Mouse (Mus musculus) limb, embryonic 12.5 days (tissue): Measurements from ENCODE around the gene Sema6c. TPM values are rescaled to one million over a fixed set of nuclear protein-coding genes. Genes with fewer than 3 reads are reported as not detected.
A peak's percentile ranks its signal among the peaks of the same experiment; 100 is the strongest.
"Not testable (repeated sequence)": the region's sequence is repeated elsewhere in the genome, so short reads cannot be mapped to it uniquely, and the experiment has no call there.

Source experiments
- ATAC-seq: fragments of 200-750 bp; cut with Nextera tagmentation; 2 replicates; pipeline ENCODE4 v1.8.0; 2017; ENCODE audit warnings: low read depth, moderate TSS enrichment; ENCODE audit not compliant: insufficient number of reproducible peaks, insufficient read depth, low FRiP score, low TSS enrichment
- H3K27ac ChIP-seq: fragments of 300-500 bp; sonication (generic); 2 replicates; pipeline ENCODE4 v1.5.1; 2016; ENCODE audit warnings: mild to moderate bottlenecking, moderate library complexity
- H3K27me3 ChIP-seq: fragments of 300-500 bp; sonication (generic); 2 replicates; pipeline ENCODE4 v1.6.1; 2016; ENCODE audit warnings: mild to moderate bottlenecking, moderate library complexity
- H3K36me3 ChIP-seq: fragments of 300-500 bp; sonication (generic); 2 replicates; pipeline ENCODE4 v1.6.1; 2016; ENCODE audit warnings: mild to moderate bottlenecking, moderate library complexity
- H3K4me1 ChIP-seq: fragments of 300-500 bp; sonication (generic); replicated peaks from 2 replicates; pipeline ENCODE4 v1.6.1; 2016
- H3K4me2 ChIP-seq: fragments of 300-500 bp; sonication (generic); 2 replicates; pipeline ENCODE4 v1.6.1; 2016; ENCODE audit warnings: mild to moderate bottlenecking, moderate library complexity
- H3K4me3 ChIP-seq: fragments of 300-500 bp; sonication (generic); replicated peaks from 2 replicates; pipeline ENCODE4 v1.5.1; 2016; ENCODE audit warnings: mild to moderate bottlenecking
- H3K9ac ChIP-seq: fragments of 300-500 bp; sonication (generic); replicated peaks from 2 replicates; pipeline ENCODE4 v1.6.1; 2016; ENCODE audit warnings: mild to moderate bottlenecking, moderate library complexity
- H3K9me3 ChIP-seq: fragments of 300-500 bp; sonication (generic); 2 replicates; pipeline ENCODE4 v1.6.1; 2016; ENCODE audit warnings: mild to moderate bottlenecking, moderate library complexity
- WGBS: fragments of 180-500 bp; shearing (Covaris S2); methylation state at CpG from one replicate; pipeline ENCODE4 v1.1.7; 2016; 5-methylcytosine and 5-hydroxymethylcytosine counted together
- polyA plus RNA-seq: library from polyadenylated mRNA; unstranded; fragments of >200 nt; fragmentation: Nextera tagmentation; extraction: Ambion mirVana; gene quantifications from 2 replicates; pipeline ENCODE4 v1.2.1, GENCODE M21; 2016

The Sema6c gene
- polyA plus RNA-seq, 1 experiment from 2014 or later: 23.7 TPM

DNA sequence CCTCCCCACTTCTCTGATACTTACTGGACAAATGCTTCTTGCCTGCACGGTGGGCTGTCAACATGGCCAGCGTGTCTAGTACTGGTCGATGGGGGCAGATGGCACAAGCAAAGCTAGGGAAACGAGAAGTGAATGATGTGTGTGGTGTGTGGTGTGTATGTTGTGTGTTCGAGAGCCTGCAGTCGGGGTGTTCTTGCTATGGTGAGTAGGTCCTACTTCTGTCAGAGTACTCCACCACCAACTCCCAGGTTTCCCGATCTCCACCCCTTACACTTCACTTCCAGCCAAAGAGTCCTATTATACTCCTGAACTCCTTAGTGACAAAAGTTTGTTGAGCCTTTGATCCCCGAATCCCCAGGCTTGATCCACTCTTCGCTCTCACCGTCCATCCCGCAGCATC is 27.1 kb upstream of the Sema6c start:
- no peaks in the 10 kb centered on the region for H3K27me3 ChIP-seq
- H3K9ac ChIP-seq: peak overlapping the region; percentile 75
- ATAC-seq: no peak
- H3K4me2 ChIP-seq: peak overlapping the region; percentile 86
- H3K36me3 ChIP-seq: peaks cover 38% of the 10 kb centered on the region
- H3K27ac ChIP-seq: peak overlapping the region; percentile 78
- peaks cover 23% of the 10 kb centered on the region for H3K4me1 ChIP-seq
- H3K4me3 ChIP-seq: peak overlapping the region; percentile 65
- 0 out of 2 replicates have a peak, but pooled peaks cover 4% of the 10 kb centered on the region for H3K9me3 ChIP-seq
- 62% methylated on average over 11 of the region's 11 CpGs for WGBS

DNA sequence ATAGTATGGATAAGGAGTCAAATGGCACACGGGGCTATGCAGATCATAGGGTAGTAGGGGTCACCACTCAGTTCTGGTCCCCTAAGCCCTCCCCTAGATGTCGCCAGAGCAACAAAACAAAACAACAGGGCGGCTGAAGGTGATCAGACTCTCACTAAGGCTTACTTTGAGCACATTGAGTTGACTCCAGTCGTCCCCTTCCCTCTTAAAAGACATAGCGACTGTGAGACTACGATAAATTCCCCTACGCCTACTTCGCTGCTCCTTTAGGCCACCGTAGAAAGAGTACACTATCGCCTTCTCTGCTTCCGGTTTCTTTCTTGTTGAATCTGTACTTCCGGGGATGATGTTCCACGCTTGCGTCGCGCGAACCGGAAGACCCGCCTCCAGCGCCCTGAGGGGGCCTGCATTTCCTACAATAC is 26.6 kb upstream of the Sema6c start, which contains the start of the genes Scnm1 and Lysmd1:
Gene Scnm1, minus strand, starts transcription at position 332 of the 422 bp plus-strand sequence.
Gene Lysmd1, plus strand, starts transcription at position 409 of the 422 bp plus-strand sequence.
- peak within 1 kb of the TSS; percentile 65 for H3K4me3 ChIP-seq
- under 1% methylated on average over 20 of the region's 20 CpGs for WGBS
- H3K4me1 ChIP-seq: peaks cover 23% of the 10 kb centered on the region
- peak within 1 kb of the TSS; percentile 86 for H3K4me2 ChIP-seq
- peak within 1 kb of the TSS; percentile 75 for H3K9ac ChIP-seq
- peaks cover 34% of the 10 kb centered on the region for H3K36me3 ChIP-seq
- peak; percentile 86 for ATAC-seq
- peak within 1 kb of the TSS; percentile 78 for H3K27ac ChIP-seq
- H3K9me3 ChIP-seq: 0 out of 2 replicates have a peak, but pooled peaks cover 4% of the 10 kb centered on the region
- H3K27me3 ChIP-seq: no peaks in the 10 kb centered on the region

DNA sequence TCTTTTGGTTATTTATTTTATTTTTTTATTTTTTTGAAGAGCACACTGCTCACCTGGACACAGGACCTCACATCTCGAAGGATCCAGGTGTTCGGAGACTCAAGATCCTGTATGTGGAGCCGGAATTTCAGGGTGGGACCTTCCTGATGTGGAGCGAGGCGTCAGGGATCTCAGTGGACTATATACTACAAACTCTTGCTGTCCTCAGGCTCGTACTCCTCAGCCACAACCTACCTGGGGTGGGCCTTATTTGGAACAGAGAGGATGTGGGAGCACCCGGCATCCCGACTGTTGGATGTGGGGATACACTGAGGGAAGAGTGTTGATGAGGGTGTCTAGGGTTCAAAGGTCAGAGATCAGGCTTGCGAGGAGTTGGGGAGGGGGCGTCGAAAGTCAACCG is 26.1 kb upstream of the Sema6c start:
- H3K9ac ChIP-seq, H3K27ac ChIP-seq, H3K9me3 ChIP-seq, H3K4me2 ChIP-seq, H3K27me3 ChIP-seq: not testable (repeated sequence)
- Histone ChIP-seq H3K36me3 (peaks cover 29% of the 10 kb centered on the region), H3K4me1 (peaks cover 22% of the 10 kb centered on the region), H3K4me3 (peak overlapping the region; percentile 65)
- no CpG with 5 or more reads among the region's 12 CpGs for WGBS
- ATAC-seq: peak; percentile 48

DNA sequence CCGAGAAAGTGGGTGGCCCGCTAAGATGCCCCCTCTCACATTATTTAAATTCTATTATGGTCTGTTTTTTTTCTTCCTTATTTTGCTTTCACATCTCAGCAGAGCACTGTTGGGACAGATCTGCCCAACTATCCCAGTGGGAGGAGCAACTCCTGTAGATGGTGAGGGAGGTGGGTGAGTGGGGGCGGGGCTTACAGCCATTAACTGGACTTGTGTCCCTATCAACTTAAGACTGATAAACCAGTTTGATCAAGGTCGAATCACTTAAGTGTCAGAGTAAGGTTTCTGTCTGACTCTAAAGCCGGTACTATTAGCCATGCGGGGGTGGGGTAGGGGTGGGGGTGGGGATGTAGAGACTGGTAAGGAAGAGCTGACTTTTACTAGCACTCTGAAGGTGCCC is 25.2 kb upstream of the Sema6c start:
- H3K36me3 ChIP-seq: peaks cover 30% of the 10 kb centered on the region
- H3K4me3 ChIP-seq: peak overlapping the region; percentile 35
- H3K4me2 ChIP-seq: peak overlapping the region; percentile 59
- no peaks in the 10 kb centered on the region for H3K27me3 ChIP-seq
- WGBS: 28% methylated on average over 6 of the region's 6 CpGs
- H3K9me3 ChIP-seq: 0 out of 2 replicates have a peak, but pooled peaks cover 4% of the 10 kb centered on the region
- 0 out of 2 replicates have a peak overlapping the region, but pooled peaks have one; percentile 40 for H3K9ac ChIP-seq
- ATAC-seq: no peak
- H3K4me1 ChIP-seq: peaks cover 16% of the 10 kb centered on the region
- no peak overlapping the region for H3K27ac ChIP-seq

DNA sequence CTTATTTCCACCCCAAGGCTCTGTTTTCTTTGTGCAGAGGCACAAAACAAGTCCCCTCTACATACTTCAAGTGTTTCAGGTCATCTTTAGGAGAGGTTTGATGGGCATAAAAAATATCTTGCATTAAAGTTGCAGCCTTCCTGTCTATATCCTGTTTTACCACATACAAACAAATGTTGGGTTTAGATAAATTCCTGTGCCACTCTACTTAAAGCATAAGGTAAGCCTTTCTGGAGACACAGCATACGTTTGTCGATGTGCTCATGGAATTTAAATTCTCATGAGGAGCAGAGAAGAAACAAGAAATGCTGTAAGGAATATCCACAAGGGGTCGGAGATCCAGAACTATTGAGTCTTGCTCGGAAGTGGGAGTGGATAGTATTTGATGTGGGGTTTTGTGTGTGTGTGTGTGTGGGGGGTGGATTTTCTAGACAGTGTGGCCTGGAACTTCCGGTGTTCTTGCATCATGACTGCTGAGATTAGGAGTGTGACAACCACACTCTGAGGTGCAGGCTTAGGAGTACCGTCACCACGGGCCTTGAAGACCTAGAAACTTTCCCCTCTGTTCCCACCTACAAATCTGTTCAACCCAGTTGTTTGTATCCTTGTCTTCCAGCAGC is 24.7 kb upstream of the Sema6c start:
- Histone ChIP-seq H3K36me3 (peaks cover 31% of the 10 kb centered on the region), H3K4me3 (peak overlapping the region; percentile 35; the same call in 1 of the 2 replicates), H3K9me3 (0 out of 2 replicates have a peak, but pooled peaks cover 4% of the 10 kb centered on the region), H3K4me1 (peaks cover 16% of the 10 kb centered on the region), H3K27me3 (no peaks in the 10 kb centered on the region), H3K27ac (no peak overlapping the region), H3K9ac (no peak overlapping the region), H3K4me2 (peak overlapping the region; percentile 59)
- ATAC-seq: no peak
- WGBS: 86% methylated on average over 7 of the region's 7 CpGs

DNA sequence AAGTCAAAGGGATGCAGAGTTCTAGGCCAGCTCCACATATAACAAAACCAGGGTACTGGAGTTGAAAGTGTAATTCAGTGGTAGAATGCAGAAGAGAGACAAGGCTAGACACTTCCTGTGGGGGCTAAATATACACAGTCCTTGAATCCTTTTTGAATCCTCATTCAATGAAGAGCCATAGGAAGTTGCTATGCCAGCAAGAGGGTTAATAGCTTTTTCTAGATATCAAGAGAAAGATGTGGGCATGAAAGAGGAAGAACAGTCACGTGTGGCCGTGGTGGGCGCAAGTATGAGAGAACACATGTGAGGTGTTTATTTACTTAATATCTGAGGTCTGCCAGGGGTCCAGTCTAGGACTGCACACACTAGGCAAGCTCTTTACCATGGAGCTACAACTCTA is 23.9 kb upstream of the Sema6c start:
- H3K9ac ChIP-seq: no peak overlapping the region
- peaks cover 16% of the 10 kb centered on the region for H3K4me1 ChIP-seq
- H3K36me3 ChIP-seq: peaks cover 34% of the 10 kb centered on the region
- H3K27ac ChIP-seq: no peak overlapping the region
- 0 out of 2 replicates have a peak, but pooled peaks cover 4% of the 10 kb centered on the region for H3K9me3 ChIP-seq
- ATAC-seq: no peak
- no peak overlapping the region for H3K4me3 ChIP-seq
- WGBS: 91% methylated on average over 3 of the region's 3 CpGs
- peak overlapping the region; percentile 59; the same call in 1 of the 2 replicates for H3K4me2 ChIP-seq
- H3K27me3 ChIP-seq: no peaks in the 10 kb centered on the region

DNA sequence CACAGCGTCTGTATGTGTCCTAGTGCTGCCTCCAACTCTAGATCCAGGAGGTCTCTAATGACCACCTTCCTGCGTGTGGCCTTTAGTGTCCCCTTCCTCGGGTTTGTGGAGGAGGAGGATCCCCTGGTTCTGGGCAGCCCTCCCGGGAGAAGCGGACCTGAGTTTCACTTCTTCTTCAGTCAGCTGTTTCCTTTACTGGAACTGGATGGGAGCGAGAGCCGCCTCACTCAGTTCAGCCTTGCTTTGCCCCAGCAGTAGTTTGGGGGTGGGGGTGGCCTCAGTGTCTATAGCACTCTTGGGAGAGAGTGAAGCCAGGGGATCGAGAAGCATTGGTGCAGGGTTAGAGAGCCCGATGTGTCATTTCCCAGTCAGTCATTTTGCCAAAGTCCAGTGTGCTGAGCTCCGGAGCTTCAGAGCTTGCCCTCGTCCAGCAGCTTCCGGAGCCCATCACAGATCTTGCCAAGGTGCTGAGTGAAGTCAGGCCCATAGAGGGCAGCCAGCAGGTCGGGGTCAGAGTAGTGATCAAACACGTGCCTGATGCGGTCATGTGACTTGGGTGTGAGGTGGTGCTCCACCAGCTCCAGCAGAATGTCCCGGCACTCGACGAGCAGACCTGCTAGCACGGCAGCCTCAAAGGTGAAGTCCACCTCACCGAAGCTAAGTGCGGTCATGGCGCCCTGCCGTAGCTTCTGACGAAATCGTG is 20.5 kb upstream of the Sema6c start:
- no peaks in the 10 kb centered on the region for H3K27me3 ChIP-seq
- no peak overlapping the region for H3K4me3 ChIP-seq
- H3K27ac ChIP-seq: no peak overlapping the region
- 68% methylated on average over 25 of the region's 25 CpGs for WGBS
- H3K9ac ChIP-seq: no peak overlapping the region
- H3K9me3 ChIP-seq: no peaks in the 10 kb centered on the region
- H3K4me1 ChIP-seq: peaks cover 11% of the 10 kb centered on the region
- H3K4me2 ChIP-seq: no peak overlapping the region
- peaks cover 28% of the 10 kb centered on the region for H3K36me3 ChIP-seq
- ATAC-seq: no peak

DNA sequence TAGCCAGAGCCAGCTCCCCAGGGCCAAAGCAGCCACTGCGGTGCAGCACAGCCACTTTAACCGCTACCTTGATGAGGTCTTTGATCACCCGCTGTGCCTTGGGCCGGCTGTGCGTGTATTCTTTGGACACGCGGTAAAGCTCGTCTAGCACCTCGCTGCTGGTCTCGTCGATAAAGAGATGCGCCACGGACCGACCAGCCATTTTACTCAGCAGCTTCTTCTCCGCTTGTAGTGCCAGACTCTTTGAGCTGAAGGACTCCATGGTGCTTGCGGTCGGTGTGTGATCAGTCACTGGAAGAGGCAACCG is 20.0 kb upstream of the Sema6c start:
- Histone ChIP-seq H3K4me2 (no peak overlapping the region), H3K27ac (no peak overlapping the region), H3K9ac (no peak overlapping the region), H3K36me3 (peaks cover 28% of the 10 kb centered on the region), H3K9me3 (no peaks in the 10 kb centered on the region), H3K4me3 (no peak overlapping the region), H3K4me1 (peaks cover 7% of the 10 kb centered on the region), H3K27me3 (no peaks in the 10 kb centered on the region)
- 54% methylated on average over 18 of the region's 18 CpGs for WGBS
- no peak for ATAC-seq

DNA sequence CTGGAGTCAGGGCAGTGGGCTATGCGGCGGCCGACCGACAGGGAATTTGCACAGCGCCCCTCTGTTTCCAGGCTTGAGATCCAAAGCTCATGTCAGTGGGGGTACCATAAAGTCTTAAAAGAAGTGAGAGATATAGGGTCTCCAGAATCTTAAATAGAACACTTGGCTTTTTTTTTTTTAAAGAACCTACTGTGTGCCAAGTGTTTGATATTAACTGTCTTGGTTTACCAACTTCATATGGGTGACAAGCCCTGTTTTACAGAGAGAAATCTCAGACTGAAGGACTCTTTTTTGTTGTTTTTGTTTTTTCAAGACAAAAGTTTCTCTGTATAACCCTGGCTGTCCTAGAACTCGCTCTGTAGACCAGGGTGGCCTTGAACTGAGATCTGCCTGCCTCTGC is 19.5 kb upstream of the Sema6c start:
- Histone ChIP-seq H3K4me1 (peaks cover 1% of the 10 kb centered on the region; the same call in 1 of the 2 replicates), H3K27ac (no peak overlapping the region), H3K4me2 (no peak overlapping the region), H3K9me3 (no peaks in the 10 kb centered on the region), H3K36me3 (peaks cover 28% of the 10 kb centered on the region), H3K9ac (no peak overlapping the region), H3K27me3 (no peaks in the 10 kb centered on the region), H3K4me3 (no peak overlapping the region)
- WGBS: 91% methylated on average over 6 of the region's 6 CpGs
- no peak for ATAC-seq

DNA sequence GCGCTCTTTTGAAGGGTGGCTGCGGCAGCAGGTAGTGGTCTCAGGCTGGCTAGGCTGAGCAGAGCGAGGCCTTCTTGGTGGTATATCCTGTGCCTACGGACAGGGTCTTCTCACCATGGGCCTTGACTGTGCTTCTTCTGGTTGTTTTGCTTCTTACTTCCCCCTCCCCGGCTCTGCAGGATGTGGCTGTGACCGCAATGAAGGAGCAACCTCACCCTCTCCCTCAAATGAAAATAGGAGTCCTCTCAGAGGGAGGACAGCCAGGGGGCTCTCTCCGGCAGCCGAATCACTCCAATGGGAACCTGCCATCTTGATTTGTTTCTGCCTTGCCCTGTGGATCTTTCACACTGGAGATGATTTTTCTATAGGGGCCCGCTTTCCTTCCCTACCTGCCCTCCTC is 18.8 kb upstream of the Sema6c start:
- Histone ChIP-seq H3K9ac (no peak overlapping the region), H3K4me1 (no peaks in the 10 kb centered on the region), H3K27ac (no peak overlapping the region), H3K4me3 (no peak overlapping the region), H3K36me3 (peaks cover 28% of the 10 kb centered on the region), H3K4me2 (no peak overlapping the region), H3K27me3 (no peaks in the 10 kb centered on the region), H3K9me3 (no peaks in the 10 kb centered on the region)
- no peak for ATAC-seq
- 90% methylated on average over 9 of the region's 9 CpGs for WGBS

DNA sequence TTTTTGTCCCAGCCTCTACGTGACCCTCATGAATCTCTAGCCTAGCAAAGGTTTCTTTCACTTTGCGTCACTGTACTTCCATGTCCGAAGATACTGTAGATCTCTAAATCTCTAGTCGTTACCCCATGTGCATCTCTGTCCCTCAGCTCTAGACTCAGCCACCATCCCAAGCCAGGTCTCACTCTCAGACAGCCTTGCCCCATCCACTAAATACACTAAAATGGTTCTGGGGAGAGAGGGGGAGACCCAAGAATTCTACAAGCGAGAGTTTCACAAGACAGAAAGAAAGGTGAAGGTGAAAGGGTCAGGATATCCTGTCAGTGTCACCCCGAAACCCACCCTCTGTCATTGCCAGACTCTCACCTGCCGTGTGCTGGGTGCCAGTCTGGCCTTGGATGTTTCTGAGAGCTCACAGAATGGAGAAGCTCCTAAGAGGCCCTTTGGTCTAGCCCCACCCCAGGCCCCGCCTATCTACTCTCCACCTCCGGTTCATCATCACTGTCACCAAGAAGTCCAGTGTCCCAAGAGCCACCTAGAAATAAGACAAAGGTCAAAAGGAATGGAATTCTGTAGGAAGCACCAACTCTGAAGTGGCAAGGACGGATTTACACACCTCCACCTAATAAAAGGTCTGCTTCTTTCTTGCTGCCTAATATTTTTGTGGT is 18.2 kb upstream of the Sema6c start, which contains the start of gene Tnfaip8l2:
Gene Tnfaip8l2, minus strand, starts transcription at position 409 of the 665 bp plus-strand sequence.
- Histone ChIP-seq H3K36me3 (peaks cover 28% of the 10 kb centered on the region), H3K27ac (no peak within 1 kb of the TSS), H3K4me1 (no peaks in the 10 kb centered on the region), H3K27me3 (no peaks in the 10 kb centered on the region), H3K4me2 (no peak within 1 kb of the TSS), H3K4me3 (no peak within 1 kb of the TSS), H3K9ac (no peak within 1 kb of the TSS), H3K9me3 (no peaks in the 10 kb centered on the region)
- ATAC-seq: no peak
- WGBS: 85% methylated on average over 10 of the region's 10 CpGs
